Mouse (Mus musculus) gastrocnemius, postnatal 25 days (tissue): ENCODE results near the gene Btbd19. TPM values are rescaled to one million over a fixed set of nuclear protein-coding genes. Genes with fewer than 3 reads are reported as not detected.
A peak's percentile ranks its signal among the peaks of the same experiment; 100 is the strongest.

Source experiments
- DNase-seq: peaks from one replicate; pipeline ENCODE4 v3.0.0; 2022
- total RNA-seq, 2 experiments: library from RNA; stranded (reverse); gene quantifications; 1 replicate in 1 of 2; 2 replicates in 1 of 2; pipeline ENCODE4 v1.2.3; 2021

The Btbd19 gene
- total RNA-seq, 2 experiments from 2014 or later = 2.0 to 3.0 TPM

DNA sequence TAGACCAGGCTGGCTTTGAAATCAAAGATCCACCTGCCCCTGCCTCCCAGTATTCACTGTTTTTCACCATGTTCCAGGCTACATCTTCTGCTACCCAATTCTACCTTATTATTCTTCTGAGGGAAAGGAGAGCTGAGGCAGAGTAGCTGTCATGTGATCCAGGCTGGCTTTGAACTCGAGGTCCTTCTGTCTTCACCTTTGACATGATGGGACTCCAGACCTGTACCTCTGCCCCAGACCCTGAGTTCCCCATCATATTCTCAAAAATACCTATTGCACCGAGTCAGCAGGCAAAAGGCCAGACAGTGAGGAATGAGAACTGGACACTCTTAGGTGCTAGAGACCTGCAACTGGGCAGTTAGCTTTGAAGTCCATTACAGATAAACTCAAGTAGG lies 9.1 kb upstream of the Btbd19 start:
- DNase-seq = no peak

- DNase-seq = peak; percentile 91
These were observed 8.5 kb upstream of the Btbd19 start, which contains the start of gene Plk3 for GRCm38 (mm10) chr4:117133817-117134600. Plk3 (minus strand) TSS chr4:117133963.

GRCm38 (mm10) chr4:117133366-117133796 lies 7.9 kb upstream of the Btbd19 start:
- no peak for DNase-seq

DNA sequence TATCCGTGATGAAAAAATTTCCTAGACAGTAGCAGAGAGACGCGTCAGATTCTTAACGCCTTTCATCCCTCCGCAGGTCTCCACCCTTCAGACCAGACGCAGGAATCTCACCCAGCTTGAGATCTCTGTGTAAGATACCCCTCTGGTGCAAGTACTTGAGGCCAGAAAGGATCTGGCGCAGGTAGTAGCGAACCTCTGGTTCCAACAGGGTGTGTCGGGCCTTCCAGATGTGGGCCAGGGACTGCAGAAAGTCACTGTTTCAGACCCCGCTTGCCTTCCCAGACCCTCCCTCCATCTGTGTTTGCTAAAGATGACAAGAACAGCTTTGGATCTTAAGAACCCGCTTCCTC lies 7.2 kb upstream of the Btbd19 start:
- DNase-seq = no peak

GRCm38 (mm10) chr4:117131890-117132793 lies 6.6 kb upstream of the Btbd19 start:
- DNase-seq = no peak

DNA sequence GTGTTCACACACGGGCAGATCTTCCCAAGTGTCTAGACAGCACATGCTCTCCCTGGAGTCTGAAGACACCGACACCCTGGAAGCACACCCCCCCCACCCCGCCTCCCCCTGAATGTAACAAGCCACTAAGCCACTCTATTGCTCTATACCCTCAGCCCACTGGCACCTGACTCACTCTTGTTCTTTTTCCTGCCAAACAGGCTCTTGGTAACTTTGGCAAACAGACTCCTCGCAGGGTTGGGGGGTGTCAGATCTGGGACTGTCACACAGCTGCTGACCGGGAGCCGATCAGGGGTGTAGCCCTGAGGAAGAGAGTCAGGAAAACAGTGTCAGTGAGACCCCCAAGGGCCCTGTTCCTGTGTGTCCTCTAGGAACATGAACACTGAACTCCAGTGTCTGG lies 5.7 kb upstream of the Btbd19 start:
- no peak for DNase-seq

GRCm38 (mm10) chr4:117130790-117131189 lies 5.3 kb upstream of the Btbd19 start:
- DNase-seq = no peak

DNA sequence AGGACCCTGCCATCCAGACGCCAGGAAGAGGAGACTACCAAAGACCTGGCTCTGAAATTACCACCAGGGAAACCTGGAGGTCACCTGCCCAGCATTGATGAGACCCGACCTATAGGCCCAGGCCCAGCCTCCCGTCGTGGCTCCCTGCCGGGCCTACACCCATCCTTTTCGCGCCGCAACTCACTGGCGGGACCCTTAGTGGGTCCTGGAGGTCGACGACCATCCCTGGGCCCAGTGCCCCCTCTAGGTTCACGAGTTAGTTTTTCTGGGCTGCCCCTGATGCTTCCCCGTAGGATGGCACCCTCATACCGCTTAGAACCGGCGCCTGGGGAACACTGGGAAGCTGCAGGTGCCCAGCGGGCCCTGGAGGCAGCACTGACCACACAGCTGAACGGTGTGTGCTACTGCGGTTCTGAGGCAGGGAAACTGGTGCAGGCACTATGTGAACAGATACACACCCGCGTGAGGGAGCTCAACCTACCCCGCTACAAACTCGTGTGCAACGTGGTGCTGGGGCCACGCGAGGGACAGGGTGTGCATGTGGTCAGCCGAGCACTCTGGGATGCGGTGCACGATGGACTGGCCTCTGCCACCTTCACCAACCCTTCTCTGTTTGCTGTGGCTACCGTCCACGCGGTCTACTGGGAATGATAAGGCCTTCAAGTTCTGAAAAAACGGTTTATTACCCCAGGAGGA lies 2.6 kb upstream of the Btbd19 start:
- no peak for DNase-seq

GRCm38 (mm10) chr4:117126675-117127290 lies 1.3 kb upstream of the Btbd19 start, which contains the start of gene Tctex1d4:
Tctex1d4 (plus strand) TSS chr4:117126794.
- DNase-seq = no peak

DNA sequence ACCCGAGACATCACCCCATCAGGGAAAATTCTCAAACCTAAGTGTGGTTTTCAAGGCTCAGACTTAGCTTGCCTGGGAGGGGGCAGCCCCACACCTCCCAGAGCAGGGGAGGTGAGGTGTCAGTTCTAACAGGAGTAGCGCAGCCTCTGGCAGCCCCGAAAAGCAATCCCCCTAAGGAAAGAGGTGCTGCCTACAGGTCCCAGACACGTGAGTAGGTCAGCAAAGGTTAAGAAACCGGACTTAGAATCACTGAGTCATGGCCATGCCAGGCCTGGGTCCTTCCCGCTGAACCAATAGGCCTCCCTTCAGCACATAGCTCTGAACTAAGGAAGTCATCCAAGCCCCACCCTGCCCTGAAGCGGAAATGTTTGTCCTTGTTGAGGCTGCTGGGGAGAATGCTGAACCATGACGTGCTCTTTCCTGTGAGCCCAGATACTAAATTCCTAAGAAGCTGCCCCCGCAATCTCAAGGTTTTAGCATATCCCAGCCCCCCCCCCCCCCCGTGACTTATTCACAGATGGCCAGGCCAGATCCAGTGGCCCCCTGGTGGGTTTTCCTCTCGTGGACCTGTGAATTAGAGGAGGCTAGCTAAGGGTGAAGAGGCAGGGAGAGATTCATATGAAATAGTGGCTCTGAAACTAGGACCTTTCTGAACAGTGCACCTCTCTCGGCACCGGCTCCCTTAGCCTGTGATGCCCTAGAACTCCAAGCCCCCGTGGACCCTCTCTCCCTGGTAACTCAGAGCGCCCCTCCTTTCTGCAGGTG lies 567 bp upstream of the Btbd19 start:
- DNase-seq = peak; percentile 86

GRCm38 (mm10) chr4:117124518-117125347 lies 792 bp downstream of the Btbd19 start:
- peak; percentile 34 for DNase-seq

DNA sequence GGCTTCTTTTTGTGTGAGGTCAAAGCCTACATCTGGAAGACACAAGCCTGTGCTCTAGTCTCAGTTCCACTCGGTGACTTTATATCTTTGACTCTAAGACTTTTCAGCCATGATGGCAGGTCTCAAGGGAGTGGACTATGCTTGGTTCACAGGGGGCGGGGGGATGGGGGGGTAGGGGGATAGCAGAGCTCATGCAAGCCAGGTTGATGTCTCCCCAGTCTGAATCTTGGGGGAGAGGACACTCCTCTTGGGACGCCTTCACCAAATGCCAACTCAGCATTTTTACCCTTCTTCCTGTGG lies 1.4 kb downstream of the Btbd19 start:
- DNase-seq = no peak

- DNase-seq = no peak
These were observed 1.8 kb downstream of the Btbd19 start for GRCm38 (mm10) chr4:117123546-117124217.

DNA sequence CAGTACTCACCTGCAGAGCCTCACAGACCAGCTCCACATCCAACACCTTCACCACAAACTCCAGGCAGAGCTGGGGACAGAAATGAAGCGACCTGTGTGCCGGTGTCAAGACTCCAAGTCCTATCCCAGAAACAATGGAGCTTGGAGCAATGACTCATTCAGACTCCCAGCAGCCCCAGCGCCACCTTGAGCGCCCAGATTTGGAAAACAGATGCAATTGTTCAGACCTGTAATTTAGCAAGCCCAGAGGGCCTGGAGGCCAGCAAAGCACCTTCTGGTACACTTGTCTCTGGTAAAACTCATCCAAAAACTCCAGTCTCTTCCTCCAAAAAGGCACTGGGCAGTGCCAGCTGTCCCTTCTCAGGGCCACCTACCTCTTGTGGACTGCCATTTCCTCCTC lies 3.3 kb downstream of the Btbd19 start:
- DNase-seq = no peak

- peak; percentile 94 for DNase-seq
These were observed 4.8 kb downstream of the Btbd19 start for GRCm38 (mm10) chr4:117120445-117121414.

GRCm38 (mm10) chr4:117120052-117120444 lies 5.5 kb downstream of the Btbd19 start:
- no peak for DNase-seq

DNA sequence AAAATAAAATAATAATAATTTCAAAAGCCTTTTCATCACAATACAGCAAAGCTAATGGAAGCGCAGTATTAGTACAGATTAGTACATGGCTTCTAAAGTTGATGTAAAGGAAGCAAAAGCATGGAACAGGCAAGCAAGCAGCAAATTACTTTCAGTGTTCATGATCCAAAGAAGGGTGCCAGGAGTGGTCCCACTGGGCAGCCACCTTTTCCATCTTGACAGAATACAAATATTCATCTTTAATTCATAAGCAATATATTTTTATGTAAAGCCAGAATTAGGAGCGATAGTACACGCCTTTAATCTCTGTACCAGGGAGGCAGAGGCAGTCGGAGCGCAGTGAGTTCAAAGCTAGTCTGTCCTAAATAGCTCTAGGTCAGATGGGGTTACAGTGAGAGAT lies 5.9 kb downstream of the Btbd19 start:
- DNase-seq = no peak

DNA sequence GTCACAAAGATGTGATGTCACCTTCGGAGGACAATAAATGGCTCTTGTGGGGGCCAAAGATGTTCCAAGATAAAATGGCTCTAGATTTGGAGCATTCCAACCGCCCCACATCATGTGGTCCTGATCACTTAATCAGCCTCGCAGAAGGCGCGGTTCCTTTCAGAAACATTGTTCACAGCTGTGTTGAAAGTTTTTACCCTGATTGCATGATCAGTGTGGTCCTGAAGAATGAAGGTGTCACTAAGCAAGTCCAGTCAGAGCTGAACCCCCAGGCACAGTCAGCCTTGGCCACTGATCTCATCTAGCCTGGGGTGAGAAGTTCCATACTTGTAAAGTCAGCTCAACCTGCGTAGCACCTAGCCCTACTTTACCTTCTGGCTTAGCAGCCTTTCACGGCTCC lies 7.6 kb downstream of the Btbd19 start:
- DNase-seq = no peak

GRCm38 (mm10) chr4:117115592-117115991 lies 9.9 kb downstream of the Btbd19 start:
- no peak for DNase-seq
